14 mouse cellular contexts compared by ENCODE assay signal in genomic region chr11:75540209-75540608, GRCm38 (mm10). TPM values are rescaled to one million over a fixed set of nuclear protein-coding genes. Genes with fewer than 3 reads are reported as not detected.
DNase-seq lines count a peak whose midpoint lies in the region; ATAC-seq and TF ChIP-seq lines count a peak whose summit lies in the region.
"Had no signal": no experiment of that assay in that cellular context is flagged by ENCODE, and none has a peak within 500 bp of the region (broad histone marks: within the 10 kb centered on the region; RNA-seq: fewer than 3 reads in every experiment).

No protein-coding gene starts in this region.

- intact Hi-C loops in left cerebral cortex, adult 2 months (cut with DNase I), result no loop called here
- intact Hi-C loops in left cerebral cortex, postnatal 4 days (cut with DNase I), result no loop called here

- 84% methylated on average over 8 of the region's 8 CpGs for WGBS in hindbrain, postnatal 0 days

- H3K4me1 ChIP-seq in MEL (ENCODE audit: control insufficient read depth in 1 of 2, insufficient read depth in 2 of 2, low read length in 2 of 2), result peaks cover 8 to 49% of the 10 kb centered on the region in 2 experiments
- 0 out of 2 replicates have a peak, but pooled peaks cover 4% of the 10 kb centered on the region for H3K4me1 ChIP-seq in hindbrain, postnatal 0 days (ENCODE audit: insufficient read depth, low read length)

- H3K36me3 ChIP-seq in MEL (ENCODE audit: control insufficient read depth in 1 of 2, insufficient read depth in 2 of 2, low read length in 2 of 2), result peaks cover 0 to 31% of the 10 kb centered on the region in 2 experiments; a peak in 2 of 4 replicates
- H3K36me3 ChIP-seq in hindbrain, postnatal 0 days (ENCODE audit: insufficient read depth, low read length), result peaks cover 11% of the 10 kb centered on the region; the same call in 1 of the 2 replicates

- H3K79me2 ChIP-seq in MEL (ENCODE audit: control insufficient read depth, insufficient read depth, low read length, poor library complexity), result no peaks in the 10 kb centered on the region

- no peaks in the 10 kb centered on the region for H3K27me3 ChIP-seq in MEL (ENCODE audit: control insufficient read depth in 1 of 2, insufficient read depth in 2 of 2, low read length in 2 of 2)
- H3K27me3 ChIP-seq in hindbrain, postnatal 0 days (ENCODE audit: insufficient read depth, low read length), result no peaks in the 10 kb centered on the region
- H3K27me3 ChIP-seq: midbrain, embryonic 15.5 days; neural tube, embryonic 12.5 days had no signal

- no peak for ATAC-seq in hindbrain, postnatal 0 days
- ATAC-seq: midbrain, embryonic 15.5 days had no signal

- TF ChIP-seq POLR2A in MEL (IDR thresholded peaks at IDR 0.05; ENCODE audit: control insufficient read depth in 1 of 2, insufficient read depth in 1 of 2, low read depth in 1 of 2, low read length in 2 of 2, poor library complexity in 1 of 2), result no peak

- TF ChIP-seq CTCF in left cerebral cortex, adult 2 months (IDR thresholded peaks at IDR 0.05), result no peak
- TF ChIP-seq CTCF in MEL (IDR thresholded peaks at IDR 0.05 in 2 of 3, conservative IDR thresholded peaks at IDR 0.05 in 1 of 3; ENCODE audit: control insufficient read depth in 1 of 3, insufficient read depth in 1 of 3, low read depth in 2 of 3, low read length in 3 of 3, poor library complexity in 1 of 3, severe bottlenecking in 1 of 3), result no peak
- TF ChIP-seq CTCF in hindbrain, postnatal 0 days (IDR thresholded peaks at IDR 0.05; ENCODE audit: low read depth), result no peak

- no peak overlapping the region for H3K4me3 ChIP-seq in left cerebral cortex, adult 2 months
- no peak overlapping the region for H3K4me3 ChIP-seq in MEL (ENCODE audit: control insufficient read depth in 1 of 2, insufficient read depth in 1 of 2, low read depth in 2 of 2, low read length in 2 of 2)
- H3K4me3 ChIP-seq in hindbrain, postnatal 0 days (ENCODE audit: low read length), result no peak overlapping the region
- H3K4me3 ChIP-seq: midbrain, embryonic 15.5 days; neural tube, embryonic 12.5 days had no signal

- no peak for TF ChIP-seq EP300 in MEL (IDR thresholded peaks at IDR 0.05; ENCODE audit: low read depth in 1 of 2, low read length in 2 of 2)

- H3K27ac ChIP-seq in left cerebral cortex, adult 2 months, result peak overlapping the region; percentile 28; the same call in 1 of the 2 replicates
- H3K27ac ChIP-seq in MEL (ENCODE audit: control insufficient read depth, low read depth, low read length), result no peak overlapping the region; the same call in 1 of the 2 replicates
- H3K27ac ChIP-seq in hindbrain, postnatal 0 days, result peak overlapping the region; percentile 20; the same call in 1 of the 2 replicates
- H3K27ac ChIP-seq: liver, embryonic 14.5 days; midbrain, embryonic 15.5 days; neural tube, embryonic 12.5 days had no signal

- no peak for TF ChIP-seq RAD21 in MEL (IDR thresholded peaks at IDR 0.05; ENCODE audit: low read depth, low read length)

- H3K4me2 ChIP-seq in hindbrain, postnatal 0 days (ENCODE audit: low read depth, low read length), result no peak overlapping the region
- H3K4me2 ChIP-seq: midbrain, embryonic 15.5 days; neural tube, embryonic 12.5 days had no signal

- H3K9me3 ChIP-seq in MEL (replicated peaks; ENCODE audit: insufficient read depth, low read length), result no peaks in the 10 kb centered on the region
- H3K9me3 ChIP-seq in hindbrain, postnatal 0 days (ENCODE audit: low read length), result no peaks in the 10 kb centered on the region
- H3K9me3 ChIP-seq: midbrain, embryonic 15.5 days; neural tube, embryonic 12.5 days had no signal

- peak; percentile 92 for DNase-seq in heart, adult 11 months
- no peak for DNase-seq in heart, adult 8-10 months (ENCODE audit: low spot score)
- no peak for DNase-seq in left cerebral cortex, adult 2 months (ENCODE audit: extremely low spot score in 1 of 2, low spot score in 2 of 2)
- no peak for DNase-seq in left cerebral cortex, postnatal 4 days
- DNase-seq in MEL (ENCODE audit: low read depth, low spot score), result peak; percentile 20
- no peak for DNase-seq in hindbrain, postnatal 0 days (ENCODE audit: low spot score)
- DNase-seq in right cerebral cortex, postnatal 25 days, result no peak
- DNase-seq in frontal cortex, postnatal 36 days (ENCODE audit: low spot score in 2 of 2), result no peak
- DNase-seq: adrenal gland, postnatal 14 days; kidney, postnatal 25 days had no signal

- no peak overlapping the region for H3K9ac ChIP-seq in MEL (ENCODE audit: control insufficient read depth, low read depth, low read length, poor library complexity, severe bottlenecking)
- H3K9ac ChIP-seq in hindbrain, postnatal 0 days (replicated peaks; ENCODE audit: low read length), result no peak overlapping the region
- H3K9ac ChIP-seq: liver, embryonic 14.5 days; midbrain, embryonic 15.5 days; neural tube, embryonic 12.5 days had no signal

TF ChIP-seq in MEL, 35 proteins besides CTCF, POLR2A, EP300 and RAD21 (continues in another document):
- TF ChIP-seq UBTF (IDR thresholded peaks at IDR 0.05; ENCODE audit: borderline replicate concordance, insufficient read depth, low read depth, low read length) (no peak), MEF2A (IDR thresholded peaks at IDR 0.05; ENCODE audit: extremely low read depth, insufficient replicate concordance, low read depth, low read length, poor library complexity, severe bottlenecking) (no peak), ZNF384 (IDR thresholded peaks at IDR 0.05; ENCODE audit: low read depth, low read length) (no peak), MAZ (IDR thresholded peaks at IDR 0.05; ENCODE audit: low read depth, low read length) (no peak), TCF12 (IDR thresholded peaks at IDR 0.05; ENCODE audit: low read depth, low read length) (no peak), SIN3A (IDR thresholded peaks at IDR 0.05; ENCODE audit: low read length) (no peak), RCOR1 (IDR thresholded peaks at IDR 0.05; ENCODE audit: low read depth, low read length) (no peak), TBP (IDR thresholded peaks at IDR 0.05; ENCODE audit: low read depth, low read length) (no peak), SMC3 (IDR thresholded peaks at IDR 0.05; ENCODE audit: low read depth, low read length) (no peak), TAL1 (IDR thresholded peaks at IDR 0.05; ENCODE audit: low read length) (no peak), HCFC1 (IDR thresholded peaks at IDR 0.05; ENCODE audit: low read depth, low read length) (no peak), NELFE (IDR thresholded peaks at IDR 0.05; ENCODE audit: low read depth, low read length) (no peak), ZMIZ1 (IDR thresholded peaks at IDR 0.05; ENCODE audit: low read depth, low read length) (no peak), USF2 (IDR thresholded peaks at IDR 0.05; ENCODE audit: borderline replicate concordance in 1 of 2, insufficient read depth in 1 of 2, low read depth in 1 of 2, low read length in 2 of 2) (no peak), ETS1 (IDR thresholded peaks at IDR 0.05; ENCODE audit: low read depth, low read length) (no peak)

RNA-seq across cellular contexts. Expression of gene Slc43a2, which starts 8.7 kb away (rescaled TPM):
- 10 to 100 TPM; 13.2 to 22.8 (median 20.1) TPM for total RNA-seq in heart, adult 8-10 months (2022)
- 10 to 100 TPM; 56.7 to 57.0 TPM for total RNA-seq in left cerebral cortex, adult 2 months (2021)
- total RNA-seq in left cerebral cortex, postnatal 4 days (2021), result 10 to 100 TPM; 43.5 to 51.1 TPM
- total RNA-seq in MEL (2012; rRNA removed), result 4.9 and 5.9 TPM in 2 replicates
- polyA plus RNA-seq in MEL (2012; ENCODE audit: insufficient read depth in 1 of 2, insufficient read length in 2 of 2, low read depth in 1 of 2, low replicate concordance in 2 of 2, missing spikeins in 1 of 2), result 1 to 10 TPM in 1 of 2 experiments, not detected in 1; 8.4 TPM
- total RNA-seq in hindbrain, postnatal 0 days (2014; rRNA removed), result 31.3 and 36.2 TPM in 2 replicates
- 17.2 and 17.8 TPM in 2 replicates for polyA plus RNA-seq in hindbrain, postnatal 0 days (2015; fragmentation: Nextera tagmentation; extraction: Ambion mirVana)

RNA-seq across cellular contexts. Expression of gene Scarf1, which starts 26.9 kb away (rescaled TPM):
- 1 to 10 TPM; 6.3 to 8.5 (median 7.4) TPM for total RNA-seq in heart, adult 8-10 months (2022)
- 1 to 10 TPM; 1.3 to 1.6 TPM for total RNA-seq in left cerebral cortex, adult 2 months (2021)
- 1 to 10 TPM; 3.0 to 3.5 TPM for total RNA-seq in left cerebral cortex, postnatal 4 days (2021)
- 0.10 and 0.15 TPM in 2 replicates for total RNA-seq in MEL (2012; rRNA removed)
- polyA plus RNA-seq in MEL (2012; ENCODE audit: insufficient read depth in 1 of 2, insufficient read length in 2 of 2, low read depth in 1 of 2, low replicate concordance in 2 of 2, missing spikeins in 1 of 2), result under 1 TPM in 1 of 2 experiments, not detected in 1; 0.28 TPM
- total RNA-seq in hindbrain, postnatal 0 days (2014; rRNA removed), result 3.3 and 3.7 TPM in 2 replicates
- 3.5 and 3.6 TPM in 2 replicates for polyA plus RNA-seq in hindbrain, postnatal 0 days (2015; fragmentation: Nextera tagmentation; extraction: Ambion mirVana)

RNA-seq across cellular contexts. Expression of gene Rilp, which starts 30.3 kb away (rescaled TPM):
- total RNA-seq in heart, adult 8-10 months (2022), result 10 to 100 TPM; 47.8 to 61.5 (median 56.2) TPM
- total RNA-seq in left cerebral cortex, adult 2 months (2021), result 1 to 10 TPM in 1 of 2 experiments, under 1 TPM in 1; 0.91 to 1.4 TPM
- total RNA-seq in left cerebral cortex, postnatal 4 days (2021), result 1 to 10 TPM; 1.8 to 1.9 TPM
- 0.16 and 0.19 TPM in 2 replicates for total RNA-seq in MEL (2012; rRNA removed)
- under 1 TPM in 1 of 2 experiments, not detected in 1; 0.65 TPM for polyA plus RNA-seq in MEL (2012; ENCODE audit: insufficient read depth in 1 of 2, insufficient read length in 2 of 2, low read depth in 1 of 2, low replicate concordance in 2 of 2, missing spikeins in 1 of 2)
- total RNA-seq in hindbrain, postnatal 0 days (2014; rRNA removed), result 3.9 and 6.6 TPM in 2 replicates
- polyA plus RNA-seq in hindbrain, postnatal 0 days (2015; fragmentation: Nextera tagmentation; extraction: Ambion mirVana), result 7.3 and 7.6 TPM in 2 replicates
- total RNA-seq: granulocyte monocyte progenitor cell, adult 5-6 weeks had no signal

RNA-seq across cellular contexts. Expression of gene Pitpna, which starts 47.7 kb away (rescaled TPM):
- 100 to 1,000 TPM in 3 of 4 experiments, 10 to 100 TPM in 1; 89.5 to 110 (median 105) TPM for total RNA-seq in heart, adult 8-10 months (2022)
- 100 to 1,000 TPM; 329 to 332 TPM for total RNA-seq in left cerebral cortex, adult 2 months (2021)
- total RNA-seq in left cerebral cortex, postnatal 4 days (2021), result 100 to 1,000 TPM; 249 to 259 TPM
- 67.8 and 73.1 TPM in 2 replicates for total RNA-seq in MEL (2012; rRNA removed)
- polyA plus RNA-seq in MEL (2012; ENCODE audit: insufficient read depth in 1 of 2, insufficient read length in 2 of 2, low read depth in 1 of 2, low replicate concordance in 2 of 2, missing spikeins in 1 of 2), result 100 to 1,000 TPM; 194 to 709 TPM
- total RNA-seq in hindbrain, postnatal 0 days (2014; rRNA removed), result 90.7 and 91.4 TPM in 2 replicates
- 95.9 and 109 TPM in 2 replicates for polyA plus RNA-seq in hindbrain, postnatal 0 days (2015; fragmentation: Nextera tagmentation; extraction: Ambion mirVana)

RNA-seq across cellular contexts. Expression of gene Prpf8, which starts 53.6 kb away (rescaled TPM):
- total RNA-seq in heart, adult 8-10 months (2022), result 10 to 100 TPM; 92.4 to 99.5 (median 94.6) TPM
- total RNA-seq in left cerebral cortex, adult 2 months (2021), result 100 to 1,000 TPM; 133 to 138 TPM
- total RNA-seq in left cerebral cortex, postnatal 4 days (2021), result 100 to 1,000 TPM; 136 to 137 TPM
- total RNA-seq in MEL (2012; rRNA removed), result 214 and 234 TPM in 2 replicates
- 100 to 1,000 TPM; 276 to 644 TPM for polyA plus RNA-seq in MEL (2012; ENCODE audit: insufficient read depth in 1 of 2, insufficient read length in 2 of 2, low read depth in 1 of 2, low replicate concordance in 2 of 2, missing spikeins in 1 of 2)
- total RNA-seq in hindbrain, postnatal 0 days (2014; rRNA removed), result 118 and 126 TPM in 2 replicates
- 25.9 and 29.4 TPM in 2 replicates for polyA plus RNA-seq in hindbrain, postnatal 0 days (2015; fragmentation: Nextera tagmentation; extraction: Ambion mirVana)

Comparison
In these comparisons a context has a peak if more than half of its experiments do, and no peak if none do; other contexts are left out.
1. DNase-seq: peak in heart, adult 11 months (single experiment) and MEL (single experiment); none in heart, adult 8-10 months (single experiment), left cerebral cortex, adult 2 months (0 of 2), left cerebral cortex, postnatal 4 days (single experiment), hindbrain, postnatal 0 days (single experiment), right cerebral cortex, postnatal 25 days (single experiment) and frontal cortex, postnatal 36 days (0 of 2).